Mouse (Mus musculus) forebrain, embryonic 14.5 days (tissue): ENCODE data around the gene Adam1a. TPM values are rescaled to one million over a fixed set of nuclear protein-coding genes. Genes with fewer than 3 reads are reported as not detected.
A peak's percentile ranks its signal among the peaks of the same experiment; 100 is the strongest.

Source experiments
- ATAC-seq: fragments of 200-750 bp; cut with Nextera tagmentation; 2 replicates; pipeline ENCODE4 v1.8.0; 2017; ENCODE audit warnings: mild to moderate bottlenecking, moderate library complexity
- DNase-seq: peaks from one replicate; pipeline ENCODE4 v3.0.0-alpha.2; 2015; ENCODE audit warnings: low spot score
- H3K27ac ChIP-seq: fragments of 300-500 bp; sonication (generic); 2 replicates; pipeline ENCODE4 v1.5.1; 2014; ENCODE audit warnings: low read depth, mild to moderate bottlenecking, control low read depth, low read length, moderate library complexity
- H3K27me3 ChIP-seq: fragments of 300-500 bp; sonication (generic); replicated peaks from 2 replicates; pipeline ENCODE4 v1.6.1; 2014; ENCODE audit warnings: low read length, control low read depth, mixed read lengths; ENCODE audit not compliant: control insufficient read depth, insufficient read depth
- H3K36me3 ChIP-seq: fragments of 300-500 bp; sonication (generic); 2 replicates; pipeline ENCODE4 v1.6.1; 2014; ENCODE audit warnings: low read length, control low read depth; ENCODE audit not compliant: control insufficient read depth, insufficient read depth
- H3K4me1 ChIP-seq: fragments of 300-500 bp; sonication (generic); 2 replicates; pipeline ENCODE4 v1.6.1; 2014; ENCODE audit warnings: antibody characterized with exemption, low read length, control low read depth; ENCODE audit not compliant: control insufficient read depth, insufficient read depth
- H3K4me2 ChIP-seq: fragments of 300-500 bp; sonication (generic); 2 replicates; pipeline ENCODE4 v1.6.1; 2014; ENCODE audit warnings: mild to moderate bottlenecking, control low read depth, low read length
- H3K4me3 ChIP-seq: fragments of 300-500 bp; sonication (generic); 2 replicates; pipeline ENCODE4 v1.5.1; 2014; ENCODE audit warnings: low read depth, low read length, control low read depth
- H3K9ac ChIP-seq: fragments of 300-500 bp; sonication (generic); 2 replicates; pipeline ENCODE4 v1.6.1; 2014; ENCODE audit warnings: mild to moderate bottlenecking, low read length, control low read depth, moderate library complexity
- H3K9me3 ChIP-seq: fragments of 300-500 bp; sonication (generic); replicated peaks from 2 replicates; pipeline ENCODE4 v1.6.1; 2016; ENCODE audit warnings: low read length, control low read depth, mixed read lengths; ENCODE audit not compliant: control insufficient read depth
- WGBS: fragments of 180-500 bp; shearing (Covaris S2); extraction: QIAGEN DNeasy Blood & Tissue Kit; methylation state at CpG from one replicate; pipeline ENCODE4 v1.1.7; 2014; 5-methylcytosine and 5-hydroxymethylcytosine counted together
- polyA plus RNA-seq: library from polyadenylated mRNA; unstranded; fragments of >200 nt; fragmentation: Nextera tagmentation; extraction: Ambion mirVana; gene quantifications from 2 replicates; pipeline ENCODE4 v1.2.1, GENCODE M21; 2014

The Adam1a gene
- polyA plus RNA-seq: 2.2 and 3.2 TPM in 2 replicates

GRCm38 (mm10) chr5:121544910-121545792 is at the start of gene Adam1a, which contains the start of gene Gm42878:
TSS of gene Adam1a (minus strand) at chr5:121545482.
TSS of gene Gm42878 (minus strand) at chr5:121545482.
- WGBS: under 1% methylated on average over 50 of the region's 97 CpGs
- Histone ChIP-seq H3K9me3 (no peaks in the 10 kb centered on the region), H3K27me3 (no peaks in the 10 kb centered on the region), H3K36me3 (no peaks in the 10 kb centered on the region), H3K4me2 (peak within 1 kb of the TSS; percentile 95), H3K4me1 (peaks cover 15% of the 10 kb centered on the region), H3K27ac (peak within 1 kb of the TSS; percentile 96), H3K9ac (peak within 1 kb of the TSS; percentile 97), H3K4me3 (peak within 1 kb of the TSS; percentile 96)
- peak; percentile 66 for ATAC-seq
- DNase-seq: peak; percentile 32

GRCm38 (mm10) chr5:121594714-121595313 is 49.5 kb upstream of the Adam1a start:
- H3K4me3 ChIP-seq: no peak overlapping the region
- no peaks in the 10 kb centered on the region for H3K36me3 ChIP-seq
- DNase-seq (no peak), ATAC-seq (no peak)
- no peaks in the 10 kb centered on the region for H3K27me3 ChIP-seq
- no peak overlapping the region for H3K27ac ChIP-seq
- WGBS: 82% methylated on average over 6 of the region's 6 CpGs
- no peaks in the 10 kb centered on the region for H3K9me3 ChIP-seq
- H3K4me1 ChIP-seq: peaks cover 8% of the 10 kb centered on the region
- no peak overlapping the region for H3K9ac ChIP-seq
- no peak overlapping the region; the same call in 1 of the 2 replicates for H3K4me2 ChIP-seq

- Histone ChIP-seq H3K9ac (peak within 1 kb of the TSS; percentile 74), H3K27me3 (no peaks in the 10 kb centered on the region), H3K9me3 (no peaks in the 10 kb centered on the region), H3K4me2 (peak within 1 kb of the TSS; percentile 93), H3K36me3 (no peaks in the 10 kb centered on the region), H3K27ac (peak within 1 kb of the TSS; percentile 56), H3K4me1 (peaks cover 8% of the 10 kb centered on the region), H3K4me3 (peak within 1 kb of the TSS; percentile 70)
- ATAC-seq (peak; percentile 87), DNase-seq (peak; percentile 84)
- WGBS: 2% methylated on average over 47 of the region's 47 CpGs
These were observed 48.4 kb upstream of the Adam1a start, which contains the start of gene Aldh2 for GRCm38 (mm10) chr5:121593451-121594401. TSS of gene Aldh2 (minus strand) at chr5:121593824.

GRCm38 (mm10) chr5:121592816-121593407 is 47.6 kb upstream of the Adam1a start:
- no peaks in the 10 kb centered on the region for H3K27me3 ChIP-seq
- H3K27ac ChIP-seq: no peak overlapping the region
- H3K36me3 ChIP-seq: no peaks in the 10 kb centered on the region
- DNase-seq: no peak
- peak; percentile 54 for ATAC-seq
- peak overlapping the region; percentile 70 for H3K4me3 ChIP-seq
- WGBS: 4% methylated on average over 30 of the region's 33 CpGs
- peaks cover 8% of the 10 kb centered on the region for H3K4me1 ChIP-seq
- H3K4me2 ChIP-seq: peak overlapping the region; percentile 93
- H3K9me3 ChIP-seq: no peaks in the 10 kb centered on the region
- peak overlapping the region; percentile 74 for H3K9ac ChIP-seq

GRCm38 (mm10) chr5:121592064-121592815 is 47.0 kb upstream of the Adam1a start:
- H3K27me3 ChIP-seq: no peaks in the 10 kb centered on the region
- 61% methylated on average over 11 of the region's 11 CpGs for WGBS
- H3K4me2 ChIP-seq: peak overlapping the region; percentile 93
- H3K9me3 ChIP-seq: no peaks in the 10 kb centered on the region
- H3K4me1 ChIP-seq: peaks cover 8% of the 10 kb centered on the region
- DNase-seq: no peak
- no peak for ATAC-seq
- peak overlapping the region; percentile 70; the same call in 1 of the 2 replicates for H3K4me3 ChIP-seq
- no peak overlapping the region for H3K27ac ChIP-seq
- no peaks in the 10 kb centered on the region for H3K36me3 ChIP-seq
- no peak overlapping the region; the same call in 1 of the 2 replicates for H3K9ac ChIP-seq

- Histone ChIP-seq H3K9me3 (no peaks in the 10 kb centered on the region), H3K27ac (no peak overlapping the region), H3K9ac (no peak overlapping the region), H3K4me1 (peaks cover 8% of the 10 kb centered on the region), H3K4me3 (no peak overlapping the region), H3K36me3 (no peaks in the 10 kb centered on the region), H3K27me3 (no peaks in the 10 kb centered on the region), H3K4me2 (no peak overlapping the region)
- 80% methylated on average over 11 of the region's 11 CpGs for WGBS
- DNase-seq: no peak
- no peak for ATAC-seq
These were observed 46.3 kb upstream of the Adam1a start for GRCm38 (mm10) chr5:121591417-121592063.

- Histone ChIP-seq H3K36me3 (no peaks in the 10 kb centered on the region), H3K27me3 (no peaks in the 10 kb centered on the region), H3K4me3 (no peak overlapping the region), H3K4me1 (peaks cover 8% of the 10 kb centered on the region), H3K27ac (no peak overlapping the region), H3K9me3 (no peaks in the 10 kb centered on the region), H3K9ac (no peak overlapping the region), H3K4me2 (no peak overlapping the region)
- ATAC-seq (no peak), DNase-seq (no peak)
- WGBS: 88% methylated on average over 6 of the region's 6 CpGs
These were observed 44.6 kb upstream of the Adam1a start for GRCm38 (mm10) chr5:121589928-121590327.
